Mouse (Mus musculus) regulatory T cell (primary cell): ENCODE measurements around the gene Klk1b1.
"Not testable (repeated sequence)": the region's sequence is repeated elsewhere in the genome, so short reads cannot be mapped to it uniquely, and the experiment has no call there.

Experiments
- in situ Hi-C: fragments of 300-600 bp; cut with MboI, MseI; formaldehyde crosslinking; loops from one replicate; pipeline ENCODE4 v1.15.1; 2025; ENCODE audit warnings: high pct_unique_total_duplicates

Klk1b1 gene

DNA sequence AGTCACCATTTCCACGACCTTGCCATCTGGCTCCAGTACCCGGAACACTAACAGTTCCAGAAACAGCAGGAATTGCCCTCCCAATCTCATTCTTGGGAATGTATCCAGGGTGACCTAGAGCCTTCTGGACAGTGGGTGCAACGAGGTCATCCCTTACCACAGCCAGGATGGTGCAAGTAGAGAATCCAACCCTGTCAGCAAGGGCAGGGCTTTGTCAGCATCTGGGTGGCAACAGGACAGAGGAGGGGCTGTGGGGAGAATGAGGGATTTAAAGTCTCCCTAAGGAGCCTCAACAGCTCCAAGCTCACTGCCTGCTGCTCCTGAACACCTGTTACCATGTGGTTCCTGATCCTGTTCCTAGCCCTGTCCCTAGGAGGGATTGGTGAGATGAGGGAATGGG lies at the start of gene Klk1b1:
TSS of gene Klk1b1 (plus strand) at position 301 of the 400 bp plus-strand sequence.
- in situ Hi-C loops, result no loop called here

DNA sequence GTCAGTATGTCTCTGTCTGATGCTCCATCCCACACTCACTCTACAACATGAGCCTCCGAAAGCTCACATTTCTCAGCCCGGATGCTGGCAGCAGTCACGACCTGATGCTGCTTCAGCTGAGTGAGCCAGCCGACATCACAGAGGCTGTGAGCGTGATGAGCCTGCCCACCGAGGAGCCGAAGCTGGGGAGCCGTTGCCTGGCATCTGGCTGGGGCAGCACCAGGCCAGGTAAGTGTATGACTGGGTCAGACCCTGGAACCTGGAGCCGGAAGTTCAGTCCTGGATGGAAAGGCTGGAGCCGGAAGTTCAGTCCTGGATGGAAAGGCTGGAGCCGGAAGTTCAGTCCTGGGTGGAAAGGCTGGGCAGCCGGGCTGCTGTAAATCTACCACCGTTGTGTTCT lies 48.1 kb upstream of the Klk1b1 start:
- in situ Hi-C loops, result no loop called here

DNA sequence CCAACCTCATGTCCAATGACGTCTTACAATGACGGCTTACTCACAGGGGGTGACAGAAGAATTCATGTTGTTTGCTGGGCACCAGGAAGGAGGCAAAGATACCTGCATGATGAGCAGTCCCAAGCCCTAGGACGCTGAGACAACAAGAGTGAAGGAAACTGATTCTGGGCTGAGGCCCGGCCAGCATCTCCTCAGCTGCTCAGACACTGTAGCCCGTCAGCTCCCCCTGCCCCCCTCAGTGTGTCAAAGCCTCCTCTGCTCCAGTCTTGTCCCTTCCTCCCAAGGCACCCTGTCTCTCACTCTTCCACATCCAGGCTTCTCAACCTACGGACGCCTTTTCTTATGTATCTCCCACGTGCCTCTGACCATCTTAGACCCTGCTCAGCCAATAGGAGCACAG lies 47.7 kb upstream of the Klk1b1 start:
- in situ Hi-C loops, result no loop called here

DNA sequence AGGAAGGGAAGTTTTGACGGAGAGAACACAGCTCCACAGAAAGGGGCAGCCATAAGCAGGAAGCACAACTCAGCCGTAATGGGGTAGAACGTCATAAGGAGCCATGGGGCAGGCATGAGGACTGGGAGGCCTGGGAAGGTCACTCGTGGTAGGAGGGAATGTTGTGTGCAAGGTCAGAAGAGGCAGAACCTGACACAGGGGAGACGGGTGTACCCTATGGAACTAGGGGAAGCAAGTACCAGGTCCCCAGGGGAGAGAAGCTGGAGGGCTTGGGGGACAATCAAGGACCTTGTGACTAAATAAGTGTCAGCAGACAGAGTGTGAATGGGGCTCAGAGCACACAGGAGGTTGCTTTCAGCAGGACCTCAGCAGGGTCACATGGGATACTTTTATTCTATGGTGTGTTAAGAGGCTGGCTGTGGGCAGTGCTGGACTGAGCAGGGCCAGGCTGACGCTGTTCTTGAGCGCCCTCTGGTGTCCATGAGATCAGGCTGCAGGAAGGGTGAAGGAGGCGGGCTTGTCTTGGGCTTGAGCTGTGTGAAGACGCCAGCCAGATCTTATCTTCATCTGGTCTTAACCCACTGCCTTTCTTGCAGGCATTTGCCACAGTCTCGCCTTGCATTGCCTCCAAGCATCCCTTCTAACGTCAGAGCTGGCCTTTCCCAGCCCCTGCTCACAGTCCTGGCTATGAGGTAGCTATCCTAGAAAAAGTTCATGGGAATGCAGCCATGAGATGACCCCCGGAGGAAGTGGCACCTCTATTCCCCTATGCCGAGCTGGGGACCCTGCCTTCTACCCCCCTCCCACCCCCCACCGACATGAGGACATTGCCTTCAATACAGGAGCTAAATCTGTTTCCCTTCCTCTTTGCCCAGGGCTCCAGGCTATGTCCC lies 46.7 kb upstream of the Klk1b1 start:
- in situ Hi-C loops, result no loop called here

DNA sequence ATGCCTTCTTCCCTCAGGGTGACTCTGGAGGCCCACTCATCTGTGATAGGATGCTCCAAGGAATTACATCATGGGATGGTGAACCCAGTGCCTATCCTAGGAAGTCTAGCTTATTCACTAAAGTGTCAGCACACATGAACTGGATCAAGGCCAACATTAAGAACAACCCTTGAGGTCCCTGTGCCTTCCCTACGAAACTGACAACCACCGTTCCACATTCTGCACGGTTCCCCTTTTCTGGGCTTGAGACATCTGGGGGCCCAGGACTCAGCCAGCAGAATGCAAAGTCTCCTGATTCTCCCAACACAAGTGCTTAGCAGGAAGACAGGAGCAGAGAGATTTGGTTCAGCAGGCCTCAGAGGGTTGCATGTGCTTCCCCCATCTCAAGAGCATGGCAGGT lies 46.0 kb upstream of the Klk1b1 start:
- in situ Hi-C loops, result no loop called here

GRCm38 (mm10) chr7:43921087-43921486 lies 45.5 kb upstream of the Klk1b1 start:
- in situ Hi-C loops, result no loop called here

GRCm38 (mm10) chr7:43921941-43922340 lies 44.6 kb upstream of the Klk1b1 start:
- in situ Hi-C loops, result no loop called here

DNA sequence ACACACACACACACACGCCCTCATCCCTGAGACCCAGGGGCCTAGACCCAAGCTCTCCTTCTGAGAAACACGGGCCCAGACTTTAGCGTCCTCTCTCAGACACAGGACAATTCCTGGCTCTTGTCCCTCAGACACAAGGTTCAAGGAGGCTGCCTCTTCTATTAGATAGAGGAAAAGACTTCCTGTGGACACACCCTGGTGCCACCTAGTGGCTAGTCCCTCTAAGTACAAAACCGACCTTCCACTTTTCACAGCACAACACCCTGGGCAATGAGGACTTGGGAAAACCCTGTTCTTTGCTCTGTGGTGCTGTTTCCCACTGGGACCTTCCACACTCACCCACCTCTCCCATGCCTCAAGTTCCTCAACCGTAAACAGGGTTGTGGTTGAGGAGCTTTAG lies 40.6 kb upstream of the Klk1b1 start:
- in situ Hi-C loops, result no loop called here

DNA sequence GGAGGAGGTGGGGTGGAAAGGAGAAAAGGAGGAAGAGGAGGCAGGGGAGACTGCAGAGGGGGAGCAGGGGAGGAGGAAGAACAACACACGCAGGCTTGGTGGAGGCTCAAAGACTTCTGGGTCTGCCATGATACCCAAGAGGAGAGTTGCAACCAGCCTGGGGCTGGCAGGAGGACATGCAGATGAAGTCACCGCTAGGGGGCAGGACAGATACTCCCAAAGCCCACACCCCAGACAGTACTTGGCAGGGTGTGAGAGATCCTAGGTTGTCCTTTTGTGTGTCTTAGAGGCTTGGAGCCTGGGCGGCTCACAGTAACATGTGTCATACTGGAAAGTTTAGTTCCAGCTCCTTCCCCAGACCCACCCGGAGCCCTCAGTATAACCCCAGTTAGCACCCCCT lies 38.0 kb upstream of the Klk1b1 start:
- in situ Hi-C loops, result no loop called here

- in situ Hi-C loops, result loop anchor here (5.0 kb wide), 1 partner anchor 75 kb away; no protein-coding TSS in a partner anchor
Observed at GRCm38 (mm10) chr7:43932337-43932736, 34.2 kb upstream of the Klk1b1 start.

- in situ Hi-C loops, result loop anchor here (5.0 kb wide), 1 partner anchor 74 kb away; no protein-coding TSS in a partner anchor
Observed at GRCm38 (mm10) chr7:43933440-43933839, 33.1 kb upstream of the Klk1b1 start, which contains the start of gene Klk15. Gene Klk15 (plus strand): TSS chr7:43933740.

DNA sequence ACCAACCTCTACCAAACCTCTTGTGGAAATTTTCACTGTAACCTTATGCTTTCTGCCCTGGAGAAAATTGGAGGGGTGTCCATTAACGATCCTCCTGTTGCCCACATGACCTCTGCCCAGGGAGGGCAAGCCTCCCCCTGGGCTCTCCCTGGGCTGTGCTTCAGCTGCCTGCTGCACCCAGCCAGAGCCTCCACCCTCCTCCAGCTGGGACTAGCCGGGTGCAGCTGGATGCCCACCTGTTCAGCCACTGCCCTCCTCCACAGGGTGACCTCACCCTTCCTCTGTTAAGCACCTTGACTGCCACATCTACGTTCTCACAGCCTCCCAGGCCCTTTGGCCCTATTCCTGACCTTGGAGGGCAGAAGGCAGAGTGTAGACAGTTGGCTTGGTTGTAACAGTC lies 31.8 kb upstream of the Klk1b1 start:
- in situ Hi-C loops, result loop anchor here (5.0 kb wide), 1 partner anchor 73 kb away; no protein-coding TSS in a partner anchor

- in situ Hi-C loops, result no loop called here
Observed at GRCm38 (mm10) chr7:43936551-43936950, 30.0 kb upstream of the Klk1b1 start.

DNA sequence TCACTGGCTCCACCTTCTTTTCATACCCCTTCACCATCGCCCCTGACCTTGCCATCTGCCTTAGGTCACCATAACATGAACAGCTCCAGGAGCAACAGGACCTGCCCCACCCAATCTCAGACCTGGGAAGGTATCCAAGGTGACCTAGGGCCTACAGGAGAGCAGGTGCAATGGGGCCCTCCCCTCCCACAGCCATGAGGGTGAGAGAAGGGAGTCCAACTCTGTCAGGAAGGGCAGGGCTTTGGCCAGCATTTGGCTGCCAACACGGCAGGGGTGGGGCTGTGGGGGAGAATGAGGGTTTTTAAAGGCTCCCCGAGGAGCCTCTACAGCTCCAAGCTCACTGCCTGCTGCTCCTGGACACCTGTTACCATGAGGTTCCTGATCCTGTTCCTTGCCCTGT lies 24.3 kb upstream of the Klk1b1 start:
- in situ Hi-C loops, result not testable (repeated sequence)

DNA sequence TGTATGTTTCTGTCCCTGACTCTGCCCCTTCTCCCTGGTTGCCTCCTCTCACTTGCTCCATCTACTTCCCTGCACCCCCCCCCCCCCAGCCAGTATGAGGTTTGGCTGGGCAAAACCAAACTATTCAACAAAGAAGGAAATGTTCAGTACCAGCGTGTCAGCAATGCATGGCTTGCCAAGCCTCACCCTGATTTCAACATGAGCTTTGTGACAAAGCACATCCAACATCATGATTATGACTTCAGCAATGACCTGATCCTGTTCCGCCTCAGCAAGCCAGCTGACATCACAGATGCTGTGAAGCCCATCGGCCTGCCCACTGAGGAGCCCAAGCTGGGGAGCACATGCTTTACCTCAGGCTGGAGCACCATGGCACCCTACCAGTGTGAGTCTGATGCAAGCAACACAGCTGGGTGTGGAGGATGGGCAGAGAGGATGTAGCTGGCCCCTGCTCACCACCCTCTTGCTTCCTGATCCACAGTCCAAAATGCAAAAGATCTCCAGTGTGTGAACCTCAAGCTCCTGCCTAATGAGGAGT lies 21.8 kb upstream of the Klk1b1 start:
- in situ Hi-C loops, result no loop called here

DNA sequence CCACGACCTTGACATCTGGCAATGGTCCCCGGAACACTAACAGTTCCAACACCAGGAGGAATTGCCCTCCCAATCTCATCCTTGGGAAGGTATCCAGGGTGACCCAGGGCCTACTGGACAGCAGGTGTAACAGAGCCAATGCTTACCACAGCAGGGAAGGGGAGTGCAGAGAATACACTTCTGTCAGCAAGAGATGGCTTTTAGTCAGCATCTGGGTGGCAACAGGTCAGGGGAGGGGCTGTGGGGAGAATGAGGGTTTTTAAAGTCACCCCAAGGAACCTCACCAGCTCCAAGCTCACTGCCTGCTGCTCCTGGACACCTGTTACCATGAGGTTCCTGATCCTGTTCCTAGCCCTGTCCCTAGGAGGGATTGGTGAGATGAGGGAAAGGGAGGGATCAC lies 16.2 kb upstream of the Klk1b1 start, which contains the start of gene Klk1b8:
TSS of gene Klk1b8 (plus strand) at position 301 of the 400 bp plus-strand sequence.
- in situ Hi-C loops, result no loop called here

DNA sequence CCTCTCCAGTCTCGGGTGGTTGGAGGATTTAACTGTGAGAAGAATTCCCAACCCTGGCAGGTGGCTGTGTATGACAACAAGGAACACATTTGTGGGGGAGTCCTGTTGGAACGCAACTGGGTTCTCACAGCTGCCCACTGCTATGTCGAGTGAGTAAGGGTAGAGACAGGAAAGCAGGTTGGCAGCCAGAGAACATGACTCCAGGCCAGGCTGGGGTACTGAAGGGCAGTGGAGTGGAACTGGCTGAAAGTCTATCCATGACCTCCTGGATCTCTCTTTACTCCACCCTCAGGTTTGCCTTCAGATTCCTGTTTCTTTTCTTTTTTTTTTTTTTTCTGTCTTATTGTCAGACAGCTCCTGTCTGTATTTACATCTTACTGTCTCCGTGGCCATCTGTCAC lies 13.8 kb upstream of the Klk1b1 start:
- in situ Hi-C loops, result no loop called here

DNA sequence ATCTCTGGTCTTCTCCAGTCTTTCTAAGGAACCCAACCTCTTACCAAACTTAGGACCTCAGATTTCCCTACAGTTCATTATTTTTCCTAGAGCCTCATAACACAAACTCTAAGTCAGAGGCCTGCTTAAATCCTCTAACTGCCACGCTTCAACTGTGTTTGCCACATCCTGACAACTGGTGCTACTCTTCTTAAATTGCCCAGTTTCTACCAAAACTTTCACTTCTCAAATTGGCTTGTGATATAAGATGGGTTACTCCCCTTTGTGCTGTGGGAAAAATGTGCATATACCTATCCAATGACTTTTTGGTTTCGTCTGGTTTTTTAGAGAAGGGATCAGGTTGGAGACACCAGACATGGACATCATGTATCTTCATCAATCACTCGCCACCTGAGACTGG lies 507 bp downstream of the Klk1b1 start:
- in situ Hi-C loops, result no loop called here

- in situ Hi-C loops, result no loop called here
Observed at GRCm38 (mm10) chr7:43967612-43968011, 1.1 kb downstream of the Klk1b1 start.

DNA sequence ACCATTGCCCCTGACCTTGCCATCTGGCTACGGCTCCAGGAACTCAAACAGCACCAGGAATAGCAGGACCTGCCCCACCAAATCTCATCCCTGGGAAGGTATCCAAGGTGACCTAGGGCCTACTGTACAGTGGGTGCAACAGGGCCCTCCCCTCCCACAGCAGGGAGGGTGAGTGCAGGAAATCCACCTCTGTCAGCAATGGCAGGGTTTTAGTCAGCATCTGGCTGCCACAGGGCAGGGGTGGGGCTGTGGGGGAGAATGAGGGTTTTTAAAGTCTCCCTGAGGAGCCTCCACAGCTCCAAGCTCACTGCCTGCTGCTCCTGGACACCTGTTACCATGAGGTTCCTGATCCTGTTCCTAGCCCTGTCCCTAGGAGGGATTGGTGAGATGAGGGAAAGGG lies 9.2 kb downstream of the Klk1b1 start, which contains the start of gene Klk1b9:
TSS of gene Klk1b9 (plus strand) at position 301 of the 400 bp plus-strand sequence.
- in situ Hi-C loops, result not testable (repeated sequence)

DNA sequence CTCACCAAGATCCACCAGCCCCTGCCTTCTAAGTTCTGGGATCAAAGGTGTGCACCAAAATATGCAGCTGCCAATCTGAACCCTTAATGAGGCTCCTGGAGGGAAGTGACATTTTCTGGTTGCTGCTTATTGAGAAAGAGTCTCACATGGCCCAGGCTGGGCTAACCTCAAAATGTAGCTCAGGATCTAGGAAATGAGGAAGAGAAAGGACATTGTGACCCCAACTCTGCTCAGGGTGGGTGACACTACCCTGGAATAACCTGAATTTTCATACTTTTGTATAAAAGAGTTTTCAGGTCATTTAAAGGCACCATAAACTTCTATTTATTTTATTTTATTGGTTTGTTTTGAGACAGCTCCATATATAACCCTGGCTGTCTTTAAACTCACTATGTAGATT lies 19.1 kb downstream of the Klk1b1 start:
- in situ Hi-C loops, result no loop called here

DNA sequence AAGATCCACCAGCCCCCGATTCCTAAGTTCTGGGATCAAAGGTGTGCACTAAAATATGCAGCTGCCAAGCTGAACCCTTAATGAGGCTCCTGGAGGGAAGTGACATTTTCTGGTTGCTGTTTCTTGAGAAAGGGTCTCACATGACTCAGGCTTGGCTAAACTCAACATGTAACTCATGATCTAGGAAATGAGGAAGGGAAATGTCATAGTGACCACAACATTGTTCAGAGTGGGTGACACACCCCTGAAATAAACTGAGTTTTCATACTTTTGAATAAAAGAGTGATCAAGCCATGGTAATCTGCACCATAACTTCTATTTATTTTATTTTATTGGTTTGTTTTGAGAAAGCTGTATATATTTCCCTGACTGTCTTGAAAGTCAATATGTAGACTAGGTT lies 28.3 kb downstream of the Klk1b1 start:
- in situ Hi-C loops, result not testable (repeated sequence)

- in situ Hi-C loops, result not testable (repeated sequence)
Observed at GRCm38 (mm10) chr7:43995577-43995976, 29.0 kb downstream of the Klk1b1 start, which contains the start of gene Klk1b11. Gene Klk1b11 (plus strand): TSS chr7:43995877.
